Mouse (Mus musculus) 3134 (cell line): ENCODE results near the gene Tamm41.

ENCODE experiments used
- DNase-seq: peaks from one replicate; pipeline ENCODE4 v3.0.0-alpha.2; 2011; ENCODE audit warnings: low spot score; ENCODE audit not compliant: insufficient read length; ENCODE audit errors: extremely low read depth

Gene Tamm41

DNA sequence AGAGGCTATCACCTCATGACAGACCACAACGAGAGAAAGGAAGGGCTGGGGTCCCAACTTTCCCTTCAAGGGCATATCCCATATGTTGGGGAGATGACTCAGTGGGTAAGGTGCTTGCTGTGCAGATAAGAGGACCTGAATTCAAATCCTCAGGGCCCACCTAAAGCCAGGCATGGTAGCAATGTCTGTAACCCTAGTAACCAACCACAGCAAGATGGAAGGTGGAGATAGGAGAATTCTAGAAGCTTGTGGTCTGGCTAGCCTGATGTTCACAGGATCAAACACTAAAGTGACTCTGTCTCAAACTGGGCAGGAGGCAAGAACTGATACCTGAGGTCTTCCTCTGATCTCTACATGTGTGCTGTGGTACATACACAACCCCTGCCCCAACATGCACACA is 58.0 kb downstream of the Tamm41 start:
- no peak for DNase-seq

DNA sequence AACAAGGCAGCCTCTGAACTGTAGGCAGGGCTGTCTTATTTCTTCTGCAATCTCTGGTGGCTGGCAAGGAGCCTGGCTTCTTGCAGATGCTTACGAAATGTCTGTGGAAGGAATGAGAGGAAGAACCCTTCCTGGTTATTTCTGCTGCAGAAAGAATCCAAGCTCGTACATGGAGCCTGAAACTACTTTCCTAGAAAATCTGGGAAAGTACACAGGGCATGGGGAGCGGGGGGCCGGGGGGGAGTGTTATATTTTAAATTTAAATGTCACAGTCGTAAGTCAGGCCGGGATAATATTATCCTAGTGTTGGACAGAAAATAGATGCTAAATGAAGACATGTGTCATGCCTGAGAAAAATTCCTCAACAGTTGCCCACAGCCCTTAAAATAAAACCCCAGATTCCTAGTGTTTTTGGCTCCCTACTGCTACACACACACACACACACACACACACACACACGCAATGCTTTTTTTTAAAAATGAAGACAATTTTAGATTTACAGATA is 60.7 kb downstream of the Tamm41 start:
- peak; percentile 66 for DNase-seq

DNA sequence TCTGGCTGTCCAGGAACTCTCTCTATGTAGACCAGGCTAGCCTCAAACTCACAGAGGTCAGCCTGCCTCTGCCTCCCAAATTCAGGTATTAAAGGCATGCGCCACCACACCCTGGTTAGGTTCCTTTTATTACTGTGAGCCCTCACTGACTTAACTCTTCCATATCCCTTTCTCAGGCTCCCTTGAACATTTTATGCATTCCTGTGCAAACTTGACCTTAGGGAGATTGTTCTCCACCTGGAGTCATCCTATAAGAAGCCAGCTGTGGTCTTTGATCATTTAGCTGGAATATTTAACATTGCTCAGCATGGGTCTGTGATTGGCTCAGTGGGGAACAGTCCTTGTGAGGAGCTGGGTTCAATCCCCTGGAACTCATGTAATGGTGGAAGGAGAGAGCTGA is 63.3 kb downstream of the Tamm41 start:
- no peak for DNase-seq

DNA sequence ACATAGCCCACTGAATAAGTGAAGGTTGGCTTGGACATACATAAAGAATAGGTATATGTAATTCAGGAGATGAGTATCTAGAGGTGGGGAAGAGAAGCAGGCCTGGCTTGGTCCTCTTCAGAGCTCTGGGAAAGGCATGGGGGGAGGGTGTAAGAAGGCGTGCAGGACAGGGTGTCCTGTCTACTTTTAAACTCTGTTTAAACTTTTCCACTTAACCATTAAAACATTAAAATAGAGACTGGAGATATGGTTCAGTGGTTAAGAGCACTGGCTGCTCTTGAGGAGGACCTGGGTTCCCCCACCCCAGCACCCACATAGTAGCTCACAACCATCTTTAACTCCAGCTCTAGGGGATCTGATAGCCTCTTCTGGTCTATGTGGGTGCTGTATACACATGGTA is 64.7 kb downstream of the Tamm41 start:
- DNase-seq = no peak

DNA sequence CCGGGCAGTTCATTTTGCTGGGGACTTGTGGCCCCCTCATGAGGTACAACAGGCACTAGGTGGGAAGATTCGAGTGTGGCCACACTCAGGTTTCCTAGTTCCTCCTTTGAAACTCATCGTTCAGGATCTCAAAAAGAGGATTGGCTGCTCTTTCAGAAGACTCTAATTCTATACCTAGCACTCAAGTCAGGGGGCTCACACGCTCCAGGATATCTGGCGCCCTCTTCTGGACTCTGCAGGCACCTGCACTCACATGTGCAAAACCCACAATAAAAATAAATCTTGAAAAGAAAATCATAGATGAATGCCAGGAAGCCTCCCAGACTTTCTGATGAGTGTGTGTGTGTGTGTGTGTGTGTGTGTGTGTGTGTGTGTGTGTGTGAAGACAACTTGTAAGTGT is 66.8 kb downstream of the Tamm41 start:
- DNase-seq = peak; percentile 41

DNA sequence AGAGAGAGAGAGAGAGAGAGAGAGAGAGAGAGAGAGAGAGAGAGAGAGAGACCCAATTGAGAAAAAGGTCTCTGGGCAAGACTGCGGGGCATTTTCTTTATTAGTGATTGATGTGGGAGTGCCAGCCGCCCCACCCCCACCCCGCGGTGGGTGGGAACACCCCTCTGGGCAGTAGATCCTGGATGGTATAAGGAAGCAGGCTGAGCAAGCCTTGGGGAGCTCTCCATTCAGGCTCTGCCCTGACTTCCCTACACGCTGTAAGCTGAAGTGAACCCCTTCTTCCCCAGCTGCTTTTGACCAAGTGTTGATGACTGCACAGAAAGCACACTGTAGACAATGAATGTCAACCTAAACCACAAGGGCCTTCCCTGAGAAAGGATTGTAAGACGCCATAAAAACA is 67.3 kb downstream of the Tamm41 start:
- DNase-seq = peak; percentile 51

DNA sequence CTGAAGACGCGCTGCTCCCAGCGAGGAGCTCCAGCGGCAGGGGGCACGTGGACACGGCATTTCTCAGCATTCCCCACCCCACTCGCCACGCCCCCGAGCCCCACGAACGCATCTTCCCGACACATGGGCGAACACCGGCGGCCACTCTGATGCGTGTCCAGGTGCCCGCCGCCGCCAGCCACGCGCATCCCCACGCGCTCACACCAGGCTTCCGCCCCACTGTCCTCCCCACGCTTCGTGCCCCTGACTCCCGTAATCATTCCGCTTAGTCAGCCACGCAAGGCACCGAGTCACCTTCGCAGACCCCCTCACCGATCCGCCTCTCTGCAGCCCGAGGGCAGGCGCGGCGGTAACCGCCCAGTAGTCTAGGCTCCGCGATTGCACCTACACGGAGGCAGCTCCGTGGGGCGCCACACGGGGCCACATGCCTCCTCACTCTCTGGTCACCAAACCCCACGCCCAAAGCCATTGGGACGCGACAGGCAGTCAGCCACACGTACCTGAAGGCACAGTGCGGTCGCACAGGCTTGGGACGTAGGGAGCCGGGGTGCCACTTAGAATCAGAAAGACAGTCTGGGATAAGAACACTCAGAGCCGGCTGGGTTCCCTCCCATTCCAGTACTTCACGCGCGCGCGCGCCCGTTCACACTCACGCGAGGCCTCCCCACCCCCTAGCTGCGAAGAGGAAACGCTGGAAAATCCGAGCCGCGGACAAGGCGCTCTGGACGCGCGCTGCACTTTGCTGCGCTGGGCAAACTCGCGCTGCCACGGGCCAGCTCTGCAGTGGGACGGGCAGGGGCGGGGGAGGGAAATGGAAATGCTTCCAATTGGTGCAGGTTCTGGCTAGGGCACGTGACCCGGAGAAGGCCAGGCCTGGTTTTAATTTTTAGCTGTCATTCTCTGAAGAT is 68.2 kb downstream of the Tamm41 start, which contains the start of gene Vgll4:
Gene Vgll4, minus strand, starts transcription at position 782 of the 908 bp plus-strand sequence.
- DNase-seq = peak; percentile 96

DNA sequence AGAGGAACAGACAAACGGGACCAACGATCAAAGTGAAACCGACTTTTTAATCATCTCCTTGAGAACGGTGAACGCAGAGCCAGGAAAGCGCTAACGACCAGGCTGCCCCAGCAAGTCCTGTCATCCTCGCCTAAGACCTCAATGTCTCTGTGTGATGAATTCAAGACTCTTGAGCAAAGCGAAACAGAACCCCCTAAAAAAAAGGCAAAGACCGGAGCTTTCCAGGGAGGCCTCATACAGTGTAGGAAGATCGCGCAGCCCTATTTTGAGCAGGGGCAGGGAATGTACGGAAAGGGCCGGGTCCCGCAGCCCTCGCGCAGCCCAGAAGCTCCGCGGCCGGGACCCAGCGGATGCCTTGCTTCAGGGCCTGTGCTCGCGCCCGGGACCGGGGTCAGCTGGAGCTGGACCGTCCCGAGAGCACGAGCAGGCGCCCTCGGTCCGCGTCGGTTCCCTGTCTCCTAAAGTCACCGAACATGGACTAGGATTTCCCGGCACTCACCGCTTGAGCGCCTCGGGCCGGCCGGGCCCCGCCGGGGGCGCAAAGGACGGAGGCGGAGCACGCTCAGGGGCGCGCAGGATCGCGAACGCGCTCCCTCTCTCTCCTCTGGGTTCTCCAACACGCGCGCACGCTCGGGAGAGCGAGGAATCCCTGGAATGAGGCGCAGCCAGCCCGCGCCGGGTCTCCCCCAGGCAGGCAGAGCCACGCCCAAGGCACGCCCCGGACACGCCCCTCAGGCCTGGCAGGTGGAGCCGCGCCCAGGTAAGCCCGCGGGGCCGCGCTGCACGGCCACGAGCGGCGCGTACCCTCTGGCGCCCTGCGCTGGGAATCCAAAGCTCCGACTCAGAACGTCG is 69.1 kb downstream of the Tamm41 start:
- DNase-seq = peak; percentile 98

DNA sequence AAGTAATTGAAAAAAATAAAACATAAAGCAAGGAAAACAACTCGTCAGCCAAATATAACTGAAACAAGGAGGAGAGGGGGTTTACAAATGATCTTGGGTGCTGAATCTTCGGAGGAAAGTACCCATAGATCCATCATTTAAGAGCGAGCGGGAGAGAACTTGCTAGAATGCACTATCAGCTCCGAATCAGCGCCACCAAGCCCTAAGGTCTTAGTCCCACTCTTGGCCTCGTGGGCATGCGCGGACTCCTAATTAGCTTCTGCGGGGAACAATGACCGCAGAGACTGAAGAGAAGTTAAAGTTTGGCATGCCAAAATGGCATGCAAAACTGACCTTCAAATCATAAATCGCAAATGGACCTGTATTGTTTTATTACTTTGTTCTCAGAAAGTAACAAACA is 70.1 kb downstream of the Tamm41 start:
- DNase-seq = peak; percentile 34

DNA sequence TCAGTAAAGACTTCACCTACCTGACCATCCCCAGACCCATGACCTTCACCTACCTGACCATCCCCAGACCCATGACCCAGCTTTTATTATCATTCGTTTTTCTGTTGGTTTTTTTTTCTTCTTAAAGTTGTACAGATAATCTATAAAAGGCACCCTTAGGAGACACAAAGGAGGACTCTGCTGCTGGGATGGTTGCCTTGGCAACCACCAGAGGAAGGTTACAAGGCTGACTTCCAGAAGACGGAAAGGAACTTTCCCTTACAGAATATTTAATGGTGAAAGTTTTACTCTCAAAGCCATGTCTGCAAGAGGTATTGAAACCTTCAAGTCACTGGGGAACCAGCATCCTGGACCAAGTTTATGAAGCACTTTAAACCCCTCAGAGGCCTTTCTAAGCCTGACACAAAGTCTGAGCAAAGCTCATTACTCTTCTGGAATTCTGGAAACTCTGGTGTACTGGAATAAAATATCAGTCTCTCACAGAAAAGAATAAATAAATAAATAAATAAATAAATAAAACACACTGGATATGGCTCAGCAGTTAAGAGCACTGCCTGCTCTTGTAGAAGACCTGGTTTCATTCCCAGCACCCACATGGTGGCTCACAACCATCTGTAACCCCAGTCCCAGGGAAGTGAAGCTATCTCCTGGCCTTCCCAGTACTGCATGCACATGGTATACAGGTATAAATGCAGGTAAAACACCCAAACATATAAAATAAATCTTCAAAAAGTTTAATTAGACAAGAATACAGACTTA is 71.1 kb downstream of the Tamm41 start:
- DNase-seq = no peak

DNA sequence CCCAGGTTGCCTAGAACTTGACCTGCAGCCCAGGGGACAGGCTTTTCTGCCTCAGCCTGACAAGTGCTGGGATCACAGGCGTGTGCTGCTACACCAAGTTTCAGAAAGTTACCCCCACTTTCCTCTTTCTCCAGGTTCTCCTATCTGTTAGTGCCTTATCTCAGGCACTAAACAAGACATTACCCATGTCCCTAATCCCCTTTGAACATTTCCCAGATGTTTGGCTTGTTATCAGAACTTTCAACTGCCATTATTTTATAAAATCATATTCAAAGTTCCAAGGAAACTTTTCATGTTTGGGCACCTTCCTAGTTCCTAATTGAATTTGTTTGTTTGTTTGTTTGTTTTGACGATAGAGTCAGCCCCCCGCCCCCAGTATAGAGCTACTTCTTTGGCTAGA is 71.9 kb downstream of the Tamm41 start:
- DNase-seq = no peak

DNA sequence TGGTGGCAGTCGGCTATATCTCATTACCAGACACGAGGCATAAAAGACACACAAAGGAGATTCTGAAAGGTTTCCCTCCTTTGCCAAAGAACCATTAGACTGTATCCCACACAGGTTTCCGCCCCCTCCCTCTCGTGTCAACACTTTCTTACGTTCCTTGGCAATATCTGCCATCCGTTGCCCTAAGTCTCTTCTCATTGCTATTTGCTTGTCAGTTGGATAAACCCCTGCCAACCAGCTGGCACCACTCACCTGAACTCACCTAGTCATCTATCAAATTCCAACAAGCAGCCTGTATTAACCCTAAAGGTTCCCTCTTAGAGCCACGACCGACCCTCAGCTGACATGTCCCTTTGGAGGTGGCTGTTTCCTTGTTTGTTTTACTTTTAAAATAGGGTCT is 72.3 kb downstream of the Tamm41 start:
- no peak for DNase-seq

DNA sequence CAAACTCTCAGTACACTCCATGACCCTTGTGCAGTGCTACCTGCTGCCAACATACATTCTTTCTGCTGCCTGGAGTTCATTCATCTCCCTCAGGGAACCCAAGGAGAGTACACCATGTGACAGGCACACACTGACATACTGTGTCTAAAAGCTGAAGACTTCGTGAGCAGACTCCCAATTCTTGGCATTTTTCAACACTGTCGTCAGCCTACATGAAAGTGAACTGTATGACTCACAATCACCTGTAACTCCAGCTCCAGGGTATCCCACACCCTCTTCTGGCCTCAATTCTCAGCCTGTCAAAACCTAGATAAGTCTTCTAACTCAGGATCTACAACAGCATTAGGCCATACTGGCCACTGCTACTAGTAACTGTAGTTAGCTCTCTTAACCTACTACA is 73.4 kb downstream of the Tamm41 start:
- DNase-seq = peak; percentile 60

DNA sequence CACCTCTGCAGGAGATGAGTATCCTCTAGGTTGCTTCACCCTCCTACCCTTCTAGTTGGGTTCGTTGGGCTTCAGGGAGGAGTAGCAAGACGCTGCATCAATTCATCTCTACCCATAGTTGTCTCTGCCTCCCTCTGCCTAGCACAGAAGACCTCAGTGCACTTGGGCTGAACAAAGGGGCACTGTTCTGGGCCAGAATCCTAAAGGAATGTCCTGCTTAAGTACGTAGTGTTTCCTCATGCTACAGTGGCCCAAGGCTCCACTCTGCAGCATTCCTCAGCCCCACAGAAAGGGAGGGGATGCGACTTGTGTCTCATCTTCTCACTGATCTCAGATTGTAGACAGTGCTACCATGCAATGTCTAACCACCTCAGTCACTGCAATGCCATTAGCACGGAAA is 74.0 kb downstream of the Tamm41 start:
- peak; percentile 27 for DNase-seq

DNA sequence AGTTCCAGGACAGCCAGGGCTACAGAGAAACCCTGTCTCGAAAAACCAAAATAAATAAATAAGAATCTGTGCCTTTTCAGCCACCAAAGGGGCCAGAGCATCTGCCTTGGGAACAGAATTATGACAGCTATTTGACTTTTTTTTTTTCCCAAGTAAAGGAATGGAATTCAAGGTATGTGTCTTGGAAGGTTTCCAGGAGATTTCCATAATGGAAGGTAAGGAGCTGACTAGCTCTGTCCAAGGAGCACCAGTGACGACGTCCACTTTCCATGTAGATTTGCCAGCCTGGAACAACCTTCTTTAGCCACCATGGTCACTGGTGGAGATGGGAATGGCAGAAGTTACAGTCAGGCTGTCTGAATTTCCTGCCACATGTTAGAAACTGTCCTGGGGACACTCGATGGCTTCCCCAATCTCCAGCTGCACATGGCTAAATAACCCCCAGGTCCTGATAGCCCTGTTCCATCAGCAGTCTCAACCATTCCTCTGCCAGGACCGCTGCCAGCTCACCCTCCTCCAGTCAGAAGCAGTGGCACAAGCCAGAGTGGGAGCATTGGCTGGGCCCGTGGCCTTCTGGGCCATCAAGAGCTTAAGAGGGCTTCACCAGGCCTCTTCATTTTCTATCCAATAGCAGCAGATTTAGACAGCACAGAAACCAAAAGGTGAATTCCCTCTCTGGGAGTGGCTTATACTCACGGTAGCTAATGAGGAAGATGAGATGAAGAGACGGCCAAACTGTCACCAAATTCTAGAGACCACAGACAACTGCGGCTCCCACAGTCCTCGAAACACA is 76.2 kb downstream of the Tamm41 start:
- peak; percentile 50 for DNase-seq

DNA sequence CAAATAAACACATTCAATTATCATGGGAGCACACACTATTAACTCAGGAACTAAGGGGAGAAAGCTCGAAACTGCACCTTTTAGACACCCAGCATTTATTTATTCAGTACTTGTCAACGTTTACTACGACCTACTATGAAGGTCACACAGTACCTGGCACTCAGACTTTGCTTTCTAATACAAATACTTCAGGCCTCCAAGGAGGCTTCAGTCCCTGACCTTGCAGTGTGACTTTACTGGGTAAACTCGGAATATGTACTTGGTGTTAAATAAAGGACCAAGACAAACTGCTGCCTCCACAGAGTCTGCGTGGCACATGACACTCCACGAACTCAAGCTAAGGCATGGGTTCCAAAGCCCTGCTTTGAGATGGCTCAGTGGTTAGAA is 78.7 kb downstream of the Tamm41 start:
- DNase-seq = no peak

DNA sequence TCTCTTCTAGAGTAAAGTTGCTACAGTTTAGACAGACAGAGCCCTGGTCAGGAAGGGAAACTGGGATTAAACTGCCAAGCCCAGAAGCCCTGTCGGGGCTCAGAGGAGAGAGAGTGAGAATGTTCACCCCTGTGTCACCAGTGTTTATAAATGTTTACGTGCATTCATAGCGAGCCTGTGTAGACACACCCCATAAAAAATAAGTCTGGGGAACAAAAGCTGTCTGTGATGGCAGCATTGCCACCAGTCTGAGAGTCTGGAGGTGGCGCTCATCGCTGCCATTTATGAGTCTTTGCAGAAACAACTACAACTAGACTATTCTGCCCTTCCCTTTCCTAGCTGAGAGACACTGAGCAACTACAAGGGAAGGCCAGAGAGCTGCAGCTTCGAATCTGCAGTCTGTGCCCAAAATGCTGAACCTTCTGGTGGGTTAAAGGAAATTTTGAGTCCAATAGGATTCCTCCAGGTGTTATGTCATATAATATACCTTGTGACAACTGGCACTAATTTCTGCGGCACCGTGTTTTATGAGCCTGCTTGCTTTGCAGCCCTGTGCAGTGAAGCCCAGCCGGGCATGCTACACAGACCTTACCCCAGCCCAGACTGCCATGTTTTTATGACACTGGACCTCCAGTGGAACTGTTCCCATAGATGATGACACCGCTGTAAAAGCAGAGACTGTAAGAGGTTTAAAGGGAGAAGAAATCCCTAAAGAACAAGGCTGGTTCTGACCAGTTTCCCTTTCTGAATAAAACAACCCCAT is 79.2 kb downstream of the Tamm41 start:
- no peak for DNase-seq

DNA sequence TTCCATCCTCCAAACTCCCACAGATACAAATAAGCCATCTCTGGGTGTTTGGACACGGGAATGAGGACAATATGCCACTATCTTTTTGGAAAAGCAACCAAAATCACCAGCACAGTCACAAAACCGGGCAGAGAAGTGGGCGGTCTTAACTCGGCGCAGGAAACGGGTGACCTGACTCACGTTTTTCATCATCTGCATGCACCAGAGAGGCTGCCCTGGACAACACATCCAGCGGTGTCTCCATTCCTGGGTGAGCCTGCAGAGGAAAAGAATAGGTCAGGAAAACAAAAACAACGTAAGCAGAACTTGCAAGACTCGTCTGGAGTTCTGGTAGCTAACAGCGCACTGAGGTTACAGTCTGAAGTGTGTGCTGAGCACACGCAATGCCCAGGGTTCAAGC is 79.9 kb downstream of the Tamm41 start:
- no peak for DNase-seq

DNA sequence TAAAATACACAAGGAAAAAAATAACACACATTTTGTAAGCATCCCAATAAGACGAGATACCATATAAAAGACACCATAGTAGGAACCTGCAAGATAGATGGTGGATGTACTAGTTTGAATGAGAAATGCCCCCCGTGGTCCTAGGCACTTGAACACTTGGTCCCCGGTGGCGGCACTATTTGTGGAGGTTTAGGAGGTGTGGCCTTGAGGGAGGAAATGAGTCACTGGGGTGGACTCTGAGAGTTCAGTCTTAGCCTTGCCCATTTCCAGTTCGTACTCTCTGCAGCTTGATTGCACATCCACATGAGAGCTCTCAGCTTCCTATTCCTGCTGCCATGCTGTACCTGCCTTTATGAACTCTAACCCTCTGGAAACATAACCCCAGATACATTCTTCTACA is 83.2 kb downstream of the Tamm41 start:
- DNase-seq = no peak
